Mouse (Mus musculus) frontal cortex, postnatal 36 days (tissue): Measurements from ENCODE around the gene Megf11.

ENCODE experiments used
- DNase-seq, 2 experiments: peaks; one replicate each; pipeline ENCODE4 v3.0.0; 2022; ENCODE audit warnings: low spot score in 2 of 2

The Megf11 gene

DNA sequence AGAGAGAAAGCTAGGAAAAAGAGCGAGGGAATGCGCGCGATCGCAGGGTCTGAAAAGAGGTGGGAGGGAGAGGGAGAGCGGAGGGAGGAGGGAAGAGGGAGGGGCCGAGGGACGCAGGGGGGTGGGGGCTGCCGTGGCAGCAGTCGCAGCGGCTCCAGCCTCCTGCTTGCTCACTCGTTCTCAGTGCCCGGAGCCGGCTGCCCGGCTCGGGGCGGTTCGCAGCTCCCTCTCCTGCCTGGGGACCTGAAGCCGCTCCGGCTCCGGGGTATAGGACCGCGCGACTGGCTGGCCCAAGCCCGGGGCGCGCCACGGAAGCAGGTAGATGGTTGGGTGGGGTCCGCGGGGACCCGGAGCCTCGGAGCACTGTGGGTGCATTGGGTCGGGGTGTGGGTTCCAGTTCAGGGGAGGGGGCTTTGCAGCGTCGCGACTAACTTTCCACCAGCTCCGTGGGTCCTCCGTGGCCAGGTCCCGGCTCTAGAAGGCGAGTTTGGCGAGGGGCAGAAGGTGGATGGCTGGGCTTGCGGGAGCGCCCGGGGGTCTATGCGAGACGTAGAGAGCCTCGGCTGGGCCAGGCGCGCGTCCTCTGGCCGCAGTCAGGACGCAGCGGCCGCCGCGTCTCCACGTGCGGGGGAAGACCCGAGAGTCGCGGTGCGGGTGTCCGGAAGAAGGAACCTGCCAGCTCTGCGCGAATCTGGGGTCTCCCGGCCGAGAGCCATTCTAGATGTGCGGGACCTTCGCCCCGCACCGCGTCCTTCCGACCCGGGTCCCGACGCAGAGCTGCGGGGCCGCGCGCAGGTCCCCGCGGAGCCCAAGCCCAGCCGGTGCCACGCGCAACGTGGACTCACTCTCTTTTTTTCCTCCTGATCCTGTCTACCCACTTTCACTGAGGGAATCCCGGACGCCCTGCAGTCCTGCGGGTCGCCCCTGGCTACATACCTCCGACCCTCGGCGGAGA is at the start of gene Megf11:
Gene Megf11 (plus strand): TSS at position 116 of the 955 bp plus-strand sequence.
- peak in 1 of 2 experiments; percentile 44 for DNase-seq

GRCm38 (mm10) chr9:64335825-64336224 is 49.6 kb upstream of the Megf11 start:
- no peak for DNase-seq

- no peak for DNase-seq
Measured at GRCm38 (mm10) chr9:64339361-64339760, 46.1 kb upstream of the Megf11 start.

DNA sequence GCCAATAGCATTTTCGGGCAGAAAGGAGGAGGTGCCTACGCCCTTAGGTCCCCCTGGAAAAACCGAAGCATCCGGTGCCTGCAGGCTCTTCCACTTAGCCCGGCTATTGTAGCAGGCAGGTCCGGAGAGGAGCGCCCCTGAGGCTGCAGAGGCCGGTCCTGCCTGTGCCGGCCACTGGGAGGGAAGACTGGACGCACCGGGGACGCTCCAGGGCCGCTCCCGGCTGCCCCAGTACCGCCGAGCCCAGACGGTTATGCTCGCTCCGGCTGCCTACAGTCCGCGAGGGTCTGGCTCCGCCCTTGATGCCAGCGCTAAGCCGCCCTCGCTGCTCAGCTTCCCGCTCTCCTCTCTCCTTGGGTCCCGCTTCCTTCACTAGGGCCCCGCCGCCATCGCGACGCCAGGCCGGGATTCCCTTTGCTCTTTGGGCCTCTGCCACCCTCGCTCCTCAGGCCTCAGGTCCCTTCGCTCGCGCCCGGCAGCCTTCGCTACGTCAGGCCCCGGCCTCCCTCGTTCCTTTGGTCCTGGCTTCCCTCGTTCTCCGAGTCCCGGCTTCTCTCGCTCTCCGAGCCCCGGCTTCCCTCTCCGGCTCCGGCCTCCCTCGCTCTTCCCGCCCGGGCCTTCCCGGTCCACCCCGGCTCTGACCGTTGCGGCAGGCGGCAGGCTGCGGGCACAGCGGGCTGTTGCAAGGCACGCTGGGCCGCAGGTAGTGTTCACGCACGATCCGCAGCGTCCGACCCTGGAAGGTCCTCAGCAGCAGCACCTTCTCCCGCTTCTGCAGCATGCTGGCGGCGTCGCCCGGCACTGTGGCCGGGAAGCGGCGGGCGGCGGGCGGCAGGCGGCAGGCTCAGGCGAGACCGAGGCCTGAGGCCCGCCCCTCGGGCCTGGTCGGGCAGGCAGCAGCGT is 44.8 kb upstream of the Megf11 start:
- peak; percentile 68 to 76 for DNase-seq

DNA sequence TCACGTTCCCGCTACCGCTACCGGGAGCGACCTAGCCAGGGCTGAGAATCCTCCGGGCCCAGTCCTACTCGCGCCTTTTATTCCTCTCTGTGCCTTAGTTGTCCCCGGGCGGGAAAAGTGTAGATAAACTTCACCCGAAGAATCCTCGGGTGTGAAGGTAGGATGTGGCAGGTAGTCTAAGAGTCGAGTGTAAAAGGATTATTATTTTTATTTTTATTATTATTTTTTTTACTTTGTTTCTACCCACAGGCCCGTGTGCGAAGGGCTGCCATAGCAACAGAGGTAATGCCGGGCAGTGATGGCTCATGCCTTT is 44.2 kb upstream of the Megf11 start, which contains the start of gene Dis3l:
Gene Dis3l (minus strand): TSS at position 35 of the 313 bp plus-strand sequence.
- no peak for DNase-seq

DNA sequence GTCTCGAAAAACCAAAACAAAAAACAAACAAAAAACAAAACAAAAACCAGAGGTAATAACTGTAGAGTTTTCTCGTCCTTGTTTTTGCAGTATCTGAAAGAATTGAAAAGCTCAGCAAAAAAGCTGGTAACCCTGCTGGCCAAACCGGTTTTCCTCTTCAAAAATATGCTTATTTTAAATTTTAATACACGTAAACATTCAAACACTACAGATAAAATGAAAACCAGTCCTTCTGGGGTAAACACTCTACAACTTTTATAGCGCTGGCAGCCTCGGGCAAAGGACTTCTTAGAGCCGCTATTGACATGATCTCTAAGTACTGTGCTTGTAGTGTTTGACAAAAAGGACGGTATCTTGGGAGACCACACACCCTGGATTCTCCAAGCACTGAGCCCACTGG is 43.8 kb upstream of the Megf11 start:
- no peak for DNase-seq

DNA sequence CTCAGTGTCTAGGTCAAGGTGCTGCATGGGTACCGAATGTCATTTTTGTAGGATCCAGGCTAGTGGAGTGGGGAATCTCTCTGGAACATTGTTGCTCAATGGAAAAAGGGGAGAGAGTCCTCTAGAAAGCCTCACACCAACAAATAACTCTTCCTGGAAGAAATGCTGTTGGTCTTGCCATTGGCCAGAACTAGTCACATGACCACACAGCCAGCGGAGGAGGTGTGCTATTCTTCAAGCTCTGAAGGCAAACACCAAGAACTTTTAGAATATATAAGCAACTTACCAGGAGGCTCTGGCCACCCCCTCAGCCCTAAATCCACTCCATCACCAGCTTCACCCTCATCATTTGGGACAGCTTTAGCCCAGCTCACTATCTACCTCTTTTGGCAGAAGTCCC is 41.8 kb upstream of the Megf11 start:
- no peak for DNase-seq

DNA sequence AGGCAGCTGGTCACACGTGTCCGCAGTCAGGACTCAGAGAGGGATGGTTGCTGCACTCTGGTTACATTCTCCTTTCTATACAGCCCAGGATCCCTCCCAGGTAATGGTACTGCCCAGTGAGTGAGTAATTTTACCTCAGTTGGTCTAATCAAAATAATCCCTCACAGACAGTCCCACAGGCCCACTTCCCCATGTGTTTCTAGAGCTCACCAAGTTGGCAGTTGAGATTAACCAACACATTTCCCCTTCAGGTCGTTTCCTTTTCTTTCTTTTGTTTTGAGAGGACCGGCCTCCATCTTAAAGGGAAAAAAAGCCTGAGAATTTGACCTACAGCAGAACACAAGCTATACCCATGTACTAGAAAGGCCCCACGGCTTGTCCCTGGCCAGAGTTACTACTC is 39.5 kb upstream of the Megf11 start:
- DNase-seq = no peak

- no peak for DNase-seq
Measured at GRCm38 (mm10) chr9:64347377-64347776, 38.0 kb upstream of the Megf11 start.

DNA sequence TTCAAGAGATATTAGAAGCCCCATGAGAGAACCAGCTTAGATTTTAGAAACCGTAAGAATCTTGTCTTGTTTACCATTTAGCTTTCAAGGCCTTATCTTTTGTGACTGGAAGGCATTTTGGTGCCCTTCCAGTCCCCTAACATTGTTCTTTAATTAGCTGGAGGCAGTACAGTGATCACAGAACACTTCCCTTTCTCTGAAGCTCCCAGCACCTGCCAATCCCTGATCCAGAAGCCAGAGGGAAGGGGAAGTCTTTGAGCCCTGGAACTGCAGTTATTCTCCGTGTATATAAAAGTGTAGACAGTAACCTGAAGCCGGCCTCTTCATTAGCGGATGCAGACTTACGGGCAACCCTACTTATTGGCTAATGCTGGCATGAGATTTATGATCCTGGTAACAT is 35.9 kb upstream of the Megf11 start:
- DNase-seq = no peak

GRCm38 (mm10) chr9:64351191-64351590 is 34.2 kb upstream of the Megf11 start:
- DNase-seq = no peak

GRCm38 (mm10) chr9:64355627-64356026 is 29.8 kb upstream of the Megf11 start:
- DNase-seq = peak; percentile 32 to 52

GRCm38 (mm10) chr9:64361231-64361950 is 24.0 kb upstream of the Megf11 start:
- DNase-seq = no peak

- DNase-seq = no peak
Measured at GRCm38 (mm10) chr9:64369871-64370270, 15.6 kb upstream of the Megf11 start.

GRCm38 (mm10) chr9:64371305-64371819 is 14.1 kb upstream of the Megf11 start:
- no peak for DNase-seq

DNA sequence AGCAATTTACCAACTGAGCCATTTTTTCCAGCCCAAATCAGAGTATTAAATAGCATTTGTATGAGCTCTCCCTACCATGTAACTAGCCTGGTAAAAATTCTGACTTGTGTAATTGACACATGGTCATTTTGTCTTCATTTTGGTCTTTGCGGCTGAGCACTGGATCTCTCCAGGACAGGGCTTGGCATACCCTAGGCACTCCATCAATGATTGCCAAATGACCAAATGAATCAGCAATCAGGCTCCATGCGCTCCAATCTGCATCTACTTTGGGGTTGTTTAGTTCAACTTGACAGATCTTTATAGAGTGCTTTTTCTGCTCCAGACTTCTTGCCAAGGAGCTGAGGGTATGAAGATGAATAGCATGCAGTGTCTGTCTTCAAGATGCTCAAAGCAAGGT is 9.0 kb upstream of the Megf11 start:
- DNase-seq = no peak

GRCm38 (mm10) chr9:64383021-64383788 is 2.2 kb upstream of the Megf11 start:
- no peak for DNase-seq

DNA sequence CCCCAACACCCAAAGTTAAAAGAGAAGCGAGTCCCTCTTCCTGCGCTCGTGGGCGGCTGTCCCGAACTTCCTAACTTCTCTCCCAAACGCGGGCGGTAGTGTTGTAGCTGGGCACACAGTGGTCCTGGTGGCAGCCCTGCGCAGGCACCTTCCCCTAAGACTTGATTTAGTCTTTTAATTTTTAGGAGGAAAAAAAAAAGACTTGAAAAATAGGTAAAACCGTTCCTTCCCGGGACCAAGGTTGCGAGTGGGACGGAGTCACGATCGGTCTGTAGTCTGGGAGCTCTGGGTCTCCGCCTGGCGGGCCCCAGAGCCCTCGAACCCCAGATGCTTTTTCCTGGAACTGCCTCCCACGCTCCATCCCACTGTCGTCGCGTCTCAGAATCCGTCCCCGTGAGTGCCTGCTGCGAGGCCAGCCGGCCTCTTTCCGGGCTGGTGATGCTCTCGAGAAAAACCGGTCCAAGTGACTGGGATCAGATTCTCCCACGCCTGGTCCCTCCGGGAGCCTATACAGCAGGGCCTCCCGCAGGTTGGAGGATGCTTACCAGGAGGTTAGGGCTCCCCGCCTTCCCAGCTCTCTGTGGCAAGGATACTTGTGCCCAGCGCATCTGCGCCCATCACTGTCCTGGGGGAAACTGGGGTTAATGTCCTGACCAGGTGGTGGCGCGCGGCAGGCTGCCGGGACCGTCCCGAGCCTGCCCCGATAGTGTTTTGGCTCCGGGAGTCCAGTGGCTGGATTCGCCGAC is 1.2 kb downstream of the Megf11 start:
- DNase-seq = peak in 1 of 2 experiments; percentile 32

DNA sequence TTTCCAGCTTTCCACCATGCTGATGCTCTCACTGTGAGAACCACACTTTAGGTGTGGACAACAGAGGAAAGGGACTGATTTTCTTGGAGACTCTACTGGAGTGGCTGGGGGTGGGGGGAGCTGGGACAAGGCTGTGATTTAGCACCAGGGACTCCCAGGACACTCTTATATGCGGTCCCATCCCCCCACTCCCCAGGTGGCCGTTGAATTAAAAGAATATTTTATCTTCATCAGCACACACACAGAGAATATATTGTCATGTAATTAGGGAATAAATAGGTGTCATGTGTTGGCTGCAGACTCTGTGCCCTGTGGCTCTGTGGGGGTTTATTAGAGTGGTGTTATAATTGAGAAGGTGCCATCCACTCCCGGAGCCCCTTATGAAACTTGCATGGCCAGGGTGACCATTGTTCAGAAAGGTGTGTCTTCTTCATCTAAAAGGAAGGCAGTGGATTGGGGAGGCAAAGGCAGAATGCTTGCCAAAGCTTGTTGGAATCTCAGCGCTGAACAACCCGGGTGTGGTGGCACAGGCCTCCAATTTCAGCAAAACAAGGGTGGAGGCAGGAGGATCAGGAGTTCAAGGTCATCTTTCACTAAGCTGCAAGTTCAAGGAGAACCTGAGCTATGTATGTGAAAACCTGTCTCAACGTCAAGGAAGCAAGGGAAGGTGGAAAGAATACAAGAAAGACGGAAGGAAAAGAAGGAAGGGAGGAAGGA is 4.3 kb downstream of the Megf11 start:
- no peak for DNase-seq
